Mouse (Mus musculus) intestine, postnatal 0 days (tissue): ENCODE results near the gene Ngf. TPM values are rescaled to one million over a fixed set of nuclear protein-coding genes. Genes with fewer than 3 reads are reported as not detected.

ENCODE experiments used
- ATAC-seq: fragments of 200-750 bp; cut with Nextera tagmentation; 2 replicates; pipeline ENCODE4 v1.8.0; 2017; ENCODE audit warnings: mild to moderate bottlenecking, moderate TSS enrichment, moderate library complexity
- H3K27ac ChIP-seq: fragments of 300-500 bp; sonication (generic); 2 replicates; pipeline ENCODE4 v1.5.1; 2014; ENCODE audit warnings: mild to moderate bottlenecking, low read depth, low read length, moderate library complexity
- H3K27me3 ChIP-seq: fragments of 300-500 bp; sonication (generic); replicated peaks from 2 replicates; pipeline ENCODE4 v1.6.1; 2014; ENCODE audit warnings: low read length, mixed read lengths; ENCODE audit not compliant: control insufficient read depth, insufficient read depth
- H3K36me3 ChIP-seq: fragments of 300-500 bp; sonication (generic); 2 replicates; pipeline ENCODE4 v1.6.1; 2014; ENCODE audit warnings: mild to moderate bottlenecking, moderate library complexity; ENCODE audit not compliant: control insufficient read depth, insufficient read depth
- H3K4me1 ChIP-seq: fragments of 300-500 bp; sonication (generic); replicated peaks from 2 replicates; pipeline ENCODE4 v1.6.1; 2014; ENCODE audit warnings: antibody characterized with exemption, low read length, mixed read lengths; ENCODE audit not compliant: control insufficient read depth, insufficient read depth
- H3K4me2 ChIP-seq: fragments of 300-500 bp; sonication (generic); replicated peaks from 2 replicates; pipeline ENCODE4 v1.6.1; 2014; ENCODE audit warnings: low read depth, mild to moderate bottlenecking, moderate library complexity
- H3K4me3 ChIP-seq: fragments of 300-500 bp; sonication (generic); 2 replicates; pipeline ENCODE4 v1.5.1; 2014; ENCODE audit warnings: low read depth, low read length
- H3K9ac ChIP-seq: fragments of 300-500 bp; sonication (generic); 2 replicates; pipeline ENCODE4 v1.6.1; 2014; ENCODE audit warnings: mild to moderate bottlenecking, low read depth, low read length
- H3K9me3 ChIP-seq: fragments of 300-500 bp; sonication (generic); 2 replicates; pipeline ENCODE4 v1.6.1; 2016; ENCODE audit warnings: mixed run types; ENCODE audit not compliant: control insufficient read depth
- CTCF ChIP-seq: sonication (generic); IDR thresholded peaks from 2 replicates; pipeline ENCODE4 v1.5.1; 2016; ENCODE audit warnings: low read depth, mild to moderate bottlenecking, control low read depth, antibody characterized with exemption, moderate library complexity
- WGBS: fragments of 180-500 bp; shearing (Covaris S2); extraction: QIAGEN DNeasy Blood & Tissue Kit; methylation state at CpG from one replicate; pipeline ENCODE4 v1.1.7; 2014; 5-methylcytosine and 5-hydroxymethylcytosine counted together
- polyA plus RNA-seq: library from polyadenylated mRNA; unstranded; fragments of >200 nt; fragmentation: Nextera tagmentation; extraction: Ambion mirVana; gene quantifications from 2 replicates; pipeline ENCODE4 v1.2.1, GENCODE M21; 2015

The Ngf gene
- polyA plus RNA-seq, 1 experiment from 2014 or later = 2.2 TPM

GRCm38 (mm10) chr3:102474275-102475155 lies 4.8 kb downstream of the Ngf start:
- no peaks in the 10 kb centered on the region for H3K36me3 ChIP-seq
- ATAC-seq = no peak

DNA sequence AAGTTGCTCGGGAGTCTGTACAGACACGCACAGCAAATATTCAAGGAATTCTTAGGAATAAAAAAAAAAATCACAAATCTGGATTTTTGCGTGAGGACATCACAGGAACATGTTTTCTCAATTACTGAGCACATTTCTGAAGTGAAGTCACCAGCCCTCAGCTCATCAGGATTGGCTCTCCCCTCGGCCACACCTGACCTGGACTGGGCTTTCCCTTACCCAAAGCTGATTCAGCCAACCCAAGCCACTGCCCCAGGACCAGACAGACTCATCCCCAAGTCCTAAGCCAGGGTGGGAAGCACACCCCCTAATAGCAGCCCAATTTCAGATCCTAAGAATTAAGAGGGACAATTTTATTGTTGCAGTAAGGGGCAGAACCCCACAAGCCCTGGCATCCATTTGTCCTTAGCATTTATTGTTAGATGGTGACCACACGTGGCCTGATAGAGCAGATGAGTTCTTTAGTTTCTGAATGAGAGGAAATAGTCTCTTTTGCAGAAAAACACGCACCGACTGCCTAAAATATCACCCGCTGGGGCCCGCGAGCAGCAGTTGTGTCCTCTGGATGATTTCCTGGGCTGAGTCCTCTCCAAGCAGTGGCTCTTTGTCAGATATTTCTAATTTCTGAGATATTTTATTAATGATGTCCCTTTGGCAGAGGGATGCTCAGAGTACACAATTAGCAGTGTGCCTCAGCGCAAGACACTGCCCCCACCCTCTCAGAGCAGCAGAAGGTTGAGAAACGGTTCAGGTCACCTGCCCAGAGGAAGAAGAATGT lies 8.4 kb downstream of the Ngf start:
- H3K4me2 ChIP-seq = no peak overlapping the region
- WGBS = 77% methylated on average over 12 of the region's 12 CpGs
- H3K4me3 ChIP-seq = no peak overlapping the region
- ATAC-seq = no peak
- H3K4me1 ChIP-seq = no peaks in the 10 kb centered on the region
- no peak overlapping the region for H3K9ac ChIP-seq
- no peaks in the 10 kb centered on the region for H3K36me3 ChIP-seq
- H3K27ac ChIP-seq = no peak overlapping the region
- no peak for TF ChIP-seq CTCF
- no peaks in the 10 kb centered on the region for H3K9me3 ChIP-seq
- no peaks in the 10 kb centered on the region for H3K27me3 ChIP-seq

More at GRCm38 (mm10) chr3:102474275-102475155, 4.8 kb downstream of the Ngf start:
- no peaks in the 10 kb centered on the region for H3K4me1 ChIP-seq
- TF ChIP-seq CTCF = no peak
- 80% methylated on average over 15 of the region's 15 CpGs for WGBS
- no peak overlapping the region for H3K4me3 ChIP-seq
- no peaks in the 10 kb centered on the region for H3K9me3 ChIP-seq
- H3K4me2 ChIP-seq = no peak overlapping the region
- H3K27ac ChIP-seq = no peak overlapping the region
- H3K27me3 ChIP-seq = peaks cover 16% of the 10 kb centered on the region; the same call in 1 of the 2 replicates
- H3K9ac ChIP-seq = no peak overlapping the region

- no peaks in the 10 kb centered on the region for H3K4me1 ChIP-seq
- H3K9ac ChIP-seq = no peak overlapping the region
- H3K36me3 ChIP-seq = no peaks in the 10 kb centered on the region
- H3K4me2 ChIP-seq = peak overlapping the region; percentile 37; the same call in 1 of the 2 replicates
- no peaks in the 10 kb centered on the region for H3K9me3 ChIP-seq
- TF ChIP-seq CTCF = no peak
- no peak for ATAC-seq
- no peak overlapping the region for H3K4me3 ChIP-seq
- 42% methylated on average over 14 of the region's 14 CpGs for WGBS
- H3K27me3 ChIP-seq = no peaks in the 10 kb centered on the region
- H3K27ac ChIP-seq = no peak overlapping the region
These were observed 20.8 kb downstream of the Ngf start for GRCm38 (mm10) chr3:102490393-102491123.

DNA sequence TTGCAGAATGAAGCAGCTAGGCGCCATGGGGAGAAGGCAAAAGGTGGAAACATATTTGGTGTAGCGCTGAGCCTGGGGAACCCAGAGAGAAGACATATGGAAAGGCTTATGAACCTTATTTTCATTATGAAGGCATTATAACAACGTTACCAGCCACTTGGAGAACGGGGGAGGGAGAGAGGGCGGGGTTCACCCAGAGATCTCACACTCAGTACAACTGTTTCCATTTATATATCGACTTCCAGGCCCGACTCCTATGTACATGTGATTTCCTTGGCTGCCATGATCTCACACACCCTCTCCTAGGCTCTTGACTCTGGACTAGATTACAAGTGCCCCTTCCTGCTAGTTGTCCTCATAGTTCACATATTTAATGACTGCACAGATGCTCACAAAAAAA lies 28.4 kb downstream of the Ngf start:
- Histone ChIP-seq H3K36me3 (no peaks in the 10 kb centered on the region), H3K27ac (no peak overlapping the region), H3K9ac (no peak overlapping the region), H3K4me2 (no peak overlapping the region), H3K4me3 (no peak overlapping the region), H3K4me1 (no peaks in the 10 kb centered on the region), H3K27me3 (no peaks in the 10 kb centered on the region), H3K9me3 (no peaks in the 10 kb centered on the region)
- TF ChIP-seq CTCF = no peak
- ATAC-seq = no peak
- 80% methylated on average over 7 of the region's 7 CpGs for WGBS

DNA sequence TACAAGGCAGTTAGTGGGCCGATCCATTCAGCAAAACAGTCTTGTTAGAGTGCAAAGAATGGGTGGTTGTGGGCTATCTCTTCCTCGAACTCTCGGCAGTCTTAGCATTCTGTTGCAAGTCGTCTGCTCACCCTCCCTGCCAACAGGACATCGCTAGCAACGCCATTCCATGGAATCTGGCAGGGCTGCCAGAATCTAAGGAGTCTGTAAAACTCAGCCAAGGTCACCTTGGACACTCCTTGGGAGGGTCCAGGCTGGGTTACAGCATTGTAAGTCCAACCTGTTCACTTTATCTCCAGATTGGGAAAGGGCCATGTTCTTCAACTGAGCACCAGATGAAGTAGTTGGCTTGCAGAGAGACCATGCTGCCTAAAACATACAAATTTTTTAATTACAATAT lies 29.2 kb downstream of the Ngf start:
- WGBS = 78% methylated on average over 6 of the region's 6 CpGs

GRCm38 (mm10) chr3:102500031-102500430 lies 30.3 kb downstream of the Ngf start:
- no peak for ATAC-seq
- no peak overlapping the region for H3K4me2 ChIP-seq

More for the DNA sequence above, 29.2 kb downstream of the Ngf start:
- Histone ChIP-seq H3K27ac (no peak overlapping the region), H3K36me3 (no peaks in the 10 kb centered on the region), H3K4me1 (no peaks in the 10 kb centered on the region), H3K4me3 (no peak overlapping the region), H3K9ac (no peak overlapping the region), H3K27me3 (no peaks in the 10 kb centered on the region), H3K4me2 (no peak overlapping the region), H3K9me3 (no peaks in the 10 kb centered on the region)
- no peak for ATAC-seq
- TF ChIP-seq CTCF = no peak

More at GRCm38 (mm10) chr3:102500031-102500430, 30.3 kb downstream of the Ngf start:
- TF ChIP-seq CTCF = no peak
- 69% methylated on average over 2 of the region's 2 CpGs for WGBS
- Histone ChIP-seq H3K27me3 (no peaks in the 10 kb centered on the region), H3K4me3 (no peak overlapping the region), H3K4me1 (no peaks in the 10 kb centered on the region), H3K36me3 (no peaks in the 10 kb centered on the region), H3K27ac (no peak overlapping the region), H3K9ac (no peak overlapping the region), H3K9me3 (no peaks in the 10 kb centered on the region)
